Mouse (Mus musculus): ENCODE data around the gene Foxp1.

- TF ChIP-seq FLI1 (IDR thresholded peaks at IDR 0.05; ENCODE audit: low read length) (no peak), GATA1 (IDR thresholded peaks at IDR 0.05; ENCODE audit: borderline replicate concordance, low read length) (no peak)
These were observed 187.2 kb downstream of the Foxp1 start for GRCm38 (mm10) chr6:99335174-99335830.
